Mouse (Mus musculus): ENCODE measurements at regions not wholly inside any gene's neighbourhood (a gene's known extent, or its start where the extent isn't known, plus 50 kb on each side); places are given as distances from the start of the nearest gene placed in this dataset.

DNA sequence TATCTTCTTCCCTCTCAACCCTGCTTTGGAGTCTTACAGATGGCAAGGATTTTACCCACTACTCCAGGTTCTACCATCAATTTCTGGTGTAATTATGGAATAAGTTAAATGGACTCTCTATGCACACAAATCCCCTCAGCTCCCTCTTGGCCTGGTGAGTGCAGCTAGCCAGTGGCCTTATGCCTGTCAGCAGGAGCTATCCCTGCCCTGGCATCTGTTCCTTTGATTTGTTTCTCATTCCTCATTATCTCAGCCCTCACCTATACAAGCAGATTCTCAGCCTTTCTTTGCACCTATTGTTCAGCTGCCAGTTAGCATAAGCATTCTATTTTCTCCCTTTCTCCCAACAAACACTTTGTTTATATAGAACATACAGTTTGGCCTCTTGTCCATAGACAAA lies 150.3 kb downstream of the Rnf152 start:
- Histone ChIP-seq H3K4me3 (no peak overlapping the region), H3K4me2 (no peak overlapping the region), H3K27me3 (no peaks in the 10 kb centered on the region), H3K27ac (no peak overlapping the region), H3K9me3 (no peaks in the 10 kb centered on the region), H3K4me1 (no peaks in the 10 kb centered on the region), H3K9ac (no peak overlapping the region), H3K36me3 (no peaks in the 10 kb centered on the region)
- no peak for ATAC-seq (ENCODE audit: borderline replicate concordance, extremely low read depth, low FRiP score, low TSS enrichment)

DNA sequence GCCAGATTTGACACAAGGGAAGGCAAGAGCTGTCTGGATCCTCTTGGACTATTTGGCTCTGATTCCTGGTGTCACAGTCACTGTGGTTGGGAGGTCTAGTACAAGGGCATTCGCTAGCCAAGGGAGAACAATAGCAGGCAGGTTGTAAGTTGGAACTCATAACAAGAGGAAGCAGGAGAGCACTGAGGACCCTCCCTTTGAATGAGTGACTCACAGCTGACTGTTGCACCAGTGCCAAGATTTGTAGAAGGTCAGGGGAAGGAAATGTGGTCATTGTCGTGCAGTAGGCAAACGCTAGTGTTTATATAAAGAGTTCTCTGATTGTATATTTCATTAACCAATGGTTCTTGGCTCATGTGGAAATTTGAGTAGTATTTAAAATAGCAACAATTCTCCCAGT lies 157.2 kb downstream of the Rnf152 start:
- Histone ChIP-seq H3K36me3 (no peaks in the 10 kb centered on the region), H3K27ac (peak overlapping the region; percentile 48), H3K9me3 (no peaks in the 10 kb centered on the region), H3K4me1 (no peaks in the 10 kb centered on the region), H3K4me3 (no peak overlapping the region), H3K9ac (no peak overlapping the region), H3K27me3 (no peaks in the 10 kb centered on the region), H3K4me2 (no peak overlapping the region)
- peak; percentile 81 for ATAC-seq (ENCODE audit: borderline replicate concordance, extremely low read depth, low FRiP score, low TSS enrichment)
- 29% methylated on average over 3 of the region's 3 CpGs for WGBS

DNA sequence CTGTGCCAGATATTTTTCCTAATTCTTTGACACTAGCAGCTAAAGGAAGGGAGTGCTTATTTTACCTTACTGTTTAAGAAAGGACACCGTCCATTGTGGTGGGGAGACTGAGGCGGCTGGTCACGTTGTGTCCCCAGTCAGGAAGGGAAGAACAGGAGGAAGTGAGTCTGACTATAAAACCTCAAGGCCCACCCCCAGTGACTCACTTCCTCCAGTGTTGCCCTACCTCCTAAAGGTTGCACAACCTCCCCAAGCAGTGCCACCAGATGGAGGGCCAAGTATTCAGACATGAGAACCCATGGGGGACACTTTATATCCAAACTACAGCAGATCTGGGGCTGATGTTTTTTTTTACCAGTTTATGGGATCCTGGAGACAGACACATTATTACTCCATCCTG lies 165.4 kb downstream of the Rnf152 start:
- Histone ChIP-seq H3K9ac (no peak overlapping the region), H3K27me3 (no peaks in the 10 kb centered on the region), H3K4me1 (0 out of 2 replicates have a peak, but pooled peaks cover 3% of the 10 kb centered on the region), H3K36me3 (no peaks in the 10 kb centered on the region), H3K9me3 (no peaks in the 10 kb centered on the region), H3K4me3 (no peak overlapping the region), H3K27ac (no peak overlapping the region), H3K4me2 (no peak overlapping the region)
- 82% methylated on average over 3 of the region's 3 CpGs for WGBS
- ATAC-seq (ENCODE audit: borderline replicate concordance, extremely low read depth, low FRiP score, low TSS enrichment): no peak

DNA sequence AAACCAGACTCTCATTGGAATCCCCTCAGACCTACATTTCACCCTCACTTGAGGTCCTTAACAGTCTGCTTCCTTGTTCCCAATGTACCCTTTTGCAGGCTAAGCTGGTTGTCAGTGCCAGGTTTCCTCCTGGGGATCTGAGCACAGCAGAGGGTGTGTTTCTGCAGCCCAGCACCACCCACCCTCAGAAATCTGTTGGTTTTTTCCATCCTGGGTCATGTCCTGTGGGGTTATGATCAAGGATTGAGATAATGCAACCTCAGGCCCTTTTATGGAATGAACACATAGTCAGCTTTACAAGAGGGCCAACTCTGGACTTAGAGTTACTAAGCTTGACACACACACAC lies 167.6 kb downstream of the Rnf152 start:
- Histone ChIP-seq H3K36me3 (no peaks in the 10 kb centered on the region), H3K27me3 (no peaks in the 10 kb centered on the region), H3K4me2 (no peak overlapping the region), H3K27ac (peak overlapping the region; percentile 43), H3K9ac (no peak overlapping the region), H3K4me1 (0 out of 2 replicates have a peak, but pooled peaks cover 3% of the 10 kb centered on the region), H3K9me3 (no peaks in the 10 kb centered on the region), H3K4me3 (no peak overlapping the region)
- no peak for ATAC-seq (ENCODE audit: borderline replicate concordance, extremely low read depth, low FRiP score, low TSS enrichment)

DNA sequence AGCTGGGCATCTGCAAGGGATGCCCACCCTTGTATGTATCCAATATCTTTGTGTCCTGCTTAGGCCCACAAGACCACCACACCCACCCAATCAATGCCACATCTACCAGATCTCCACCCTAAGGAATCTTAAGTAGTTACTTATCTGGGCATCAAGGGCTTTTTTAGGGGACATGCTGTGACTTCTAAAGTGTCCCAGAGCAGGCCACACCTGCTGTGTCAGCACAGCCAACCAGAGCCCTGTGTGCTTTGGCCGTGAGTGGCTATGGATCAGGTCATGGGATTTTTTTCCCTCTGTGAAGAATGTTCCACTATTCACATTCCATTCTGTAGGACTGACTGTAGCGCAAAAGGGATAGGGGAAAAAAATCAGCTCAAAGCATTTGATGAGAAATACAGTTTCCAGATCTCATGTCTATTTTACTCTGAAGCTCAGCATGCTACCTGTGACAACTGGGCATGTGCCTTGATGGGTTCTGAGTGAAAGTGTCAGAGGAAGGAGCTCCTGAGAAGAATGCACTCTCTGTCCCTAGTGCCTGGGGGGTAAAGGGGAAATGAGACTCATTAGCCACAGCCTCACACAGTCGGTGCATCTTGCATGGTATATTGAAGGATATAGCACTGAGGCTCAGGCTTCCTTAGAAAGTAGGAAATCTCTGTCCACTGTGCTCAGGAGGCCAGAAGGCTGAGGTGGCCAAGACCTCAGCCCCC lies 168.1 kb downstream of the Rnf152 start:
- no peak overlapping the region for H3K4me3 ChIP-seq
- ATAC-seq (ENCODE audit: borderline replicate concordance, extremely low read depth, low FRiP score, low TSS enrichment): peak; percentile 80
- 0 out of 2 replicates have a peak, but pooled peaks cover 3% of the 10 kb centered on the region for H3K4me1 ChIP-seq
- no peaks in the 10 kb centered on the region for H3K36me3 ChIP-seq
- WGBS: 35% methylated on average over 3 of the region's 3 CpGs
- no peaks in the 10 kb centered on the region for H3K27me3 ChIP-seq
- peak overlapping the region; percentile 59 for H3K27ac ChIP-seq
- H3K9me3 ChIP-seq: no peaks in the 10 kb centered on the region
- H3K4me2 ChIP-seq: no peak overlapping the region
- no peak overlapping the region for H3K9ac ChIP-seq

DNA sequence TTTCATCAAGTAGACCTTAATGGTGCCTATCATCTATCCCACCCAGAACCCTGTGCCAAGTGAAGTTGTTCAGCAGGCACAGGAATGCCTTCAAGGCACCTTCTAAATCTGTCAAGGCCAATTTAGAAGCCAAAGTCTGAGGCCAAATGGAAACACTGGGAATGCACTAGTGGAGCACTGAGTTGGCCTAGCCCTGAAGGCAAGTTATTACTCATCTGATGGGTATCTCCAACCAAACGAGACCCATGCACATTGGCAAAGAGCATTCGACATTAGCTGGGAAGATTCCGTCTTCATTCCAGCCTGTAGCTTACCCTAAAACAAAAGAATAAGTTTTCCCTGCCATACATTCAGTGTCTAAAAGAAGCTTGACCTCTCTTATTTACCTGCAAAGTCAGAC lies 172.0 kb downstream of the Rnf152 start:
- Histone ChIP-seq H3K4me1 (peaks cover 11% of the 10 kb centered on the region), H3K4me3 (no peak overlapping the region), H3K4me2 (no peak overlapping the region), H3K36me3 (no peaks in the 10 kb centered on the region), H3K27me3 (no peaks in the 10 kb centered on the region), H3K9me3 (no peaks in the 10 kb centered on the region), H3K27ac (no peak overlapping the region), H3K9ac (no peak overlapping the region)
- ATAC-seq (ENCODE audit: borderline replicate concordance, extremely low read depth, low FRiP score, low TSS enrichment): no peak
- 92% methylated on average over 3 of the region's 3 CpGs for WGBS

DNA sequence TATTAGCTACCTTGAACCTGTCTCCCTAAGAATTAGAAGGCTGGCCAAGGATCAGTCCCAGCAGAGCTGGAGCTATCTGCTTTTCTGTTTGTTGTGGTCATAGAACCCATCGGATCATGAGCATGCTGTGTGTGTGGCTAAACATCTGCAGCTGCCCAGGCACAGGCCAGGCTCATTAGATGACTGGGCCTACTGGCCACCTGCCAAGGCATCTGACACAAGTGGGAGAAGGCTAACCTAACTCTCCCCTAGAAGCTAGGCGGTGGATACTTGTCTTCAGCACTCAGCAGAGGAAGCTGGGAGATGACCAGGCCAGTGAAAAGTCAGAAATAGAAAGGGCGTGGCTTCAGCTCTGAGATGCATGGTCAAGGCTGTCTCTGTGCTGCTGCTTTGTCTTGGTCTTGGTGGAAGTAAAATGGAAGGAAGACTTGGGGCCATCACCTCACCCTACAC lies 177.1 kb downstream of the Rnf152 start:
- no peak overlapping the region for H3K9ac ChIP-seq
- H3K27me3 ChIP-seq: no peaks in the 10 kb centered on the region
- H3K4me2 ChIP-seq: no peak overlapping the region
- H3K4me1 ChIP-seq: peaks cover 21% of the 10 kb centered on the region
- WGBS: 4% methylated on average over 3 of the region's 3 CpGs
- peak overlapping the region; percentile 68 for H3K27ac ChIP-seq
- H3K9me3 ChIP-seq: no peaks in the 10 kb centered on the region
- no peaks in the 10 kb centered on the region for H3K36me3 ChIP-seq
- peak; percentile 95 for ATAC-seq (ENCODE audit: borderline replicate concordance, extremely low read depth, low FRiP score, low TSS enrichment)
- no peak overlapping the region for H3K4me3 ChIP-seq

DNA sequence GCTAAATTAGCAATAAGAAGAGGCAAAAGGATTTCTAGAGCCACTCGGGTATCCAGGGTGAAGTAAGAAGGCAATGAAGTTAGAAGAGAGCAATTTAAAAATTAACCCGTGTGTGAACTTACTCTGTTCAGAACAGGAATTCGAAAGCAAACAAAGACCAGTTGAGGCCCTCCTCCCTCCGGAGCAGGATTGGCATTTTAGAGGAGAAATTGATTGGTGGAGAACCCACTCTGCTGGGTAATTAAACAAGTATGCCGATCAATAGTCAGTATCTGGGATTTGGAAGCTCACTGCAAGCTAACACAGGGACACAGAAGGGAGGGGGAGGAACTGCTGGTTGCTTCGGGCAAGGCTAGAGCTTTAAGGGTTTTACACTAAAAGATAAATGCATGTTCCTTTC lies 177.7 kb downstream of the Rnf152 start:
- H3K9me3 ChIP-seq: no peaks in the 10 kb centered on the region
- H3K4me1 ChIP-seq: peaks cover 21% of the 10 kb centered on the region
- H3K4me3 ChIP-seq: no peak overlapping the region
- no peak overlapping the region for H3K4me2 ChIP-seq
- no peaks in the 10 kb centered on the region for H3K27me3 ChIP-seq
- WGBS: 25% methylated on average over 6 of the region's 6 CpGs
- H3K27ac ChIP-seq: peak overlapping the region; percentile 68
- H3K36me3 ChIP-seq: no peaks in the 10 kb centered on the region
- peak; percentile 68; the same call in 1 of the 2 replicates for ATAC-seq (ENCODE audit: borderline replicate concordance, extremely low read depth, low FRiP score, low TSS enrichment)
- H3K9ac ChIP-seq: no peak overlapping the region

DNA sequence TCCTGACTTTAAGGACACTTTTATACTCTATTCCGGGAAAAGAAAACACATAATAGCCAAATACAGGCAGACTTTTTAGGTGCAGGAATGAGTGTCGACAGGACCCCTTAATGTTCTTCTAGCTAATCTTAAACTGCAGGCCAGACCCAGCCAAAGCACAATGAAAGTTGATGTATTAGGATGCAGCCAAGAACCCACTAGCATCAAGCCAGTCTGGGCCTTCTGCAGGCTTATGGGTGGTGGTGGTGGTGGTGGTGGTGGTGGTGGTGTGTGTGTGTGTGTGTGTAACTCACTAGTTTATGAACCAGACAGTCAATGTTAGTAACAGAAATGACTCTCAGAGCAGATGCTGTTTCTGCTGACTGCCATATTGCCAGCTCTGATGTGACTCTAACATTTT lies 178.6 kb downstream of the Rnf152 start:
- Histone ChIP-seq H3K4me2 (no peak overlapping the region), H3K36me3 (no peaks in the 10 kb centered on the region), H3K4me1 (peaks cover 21% of the 10 kb centered on the region), H3K27ac (peak overlapping the region; percentile 68), H3K4me3 (no peak overlapping the region), H3K9me3 (no peaks in the 10 kb centered on the region), H3K9ac (no peak overlapping the region), H3K27me3 (no peaks in the 10 kb centered on the region)
- no peak for ATAC-seq (ENCODE audit: borderline replicate concordance, extremely low read depth, low FRiP score, low TSS enrichment)
- WGBS: 58% methylated on average over 2 of the region's 2 CpGs

DNA sequence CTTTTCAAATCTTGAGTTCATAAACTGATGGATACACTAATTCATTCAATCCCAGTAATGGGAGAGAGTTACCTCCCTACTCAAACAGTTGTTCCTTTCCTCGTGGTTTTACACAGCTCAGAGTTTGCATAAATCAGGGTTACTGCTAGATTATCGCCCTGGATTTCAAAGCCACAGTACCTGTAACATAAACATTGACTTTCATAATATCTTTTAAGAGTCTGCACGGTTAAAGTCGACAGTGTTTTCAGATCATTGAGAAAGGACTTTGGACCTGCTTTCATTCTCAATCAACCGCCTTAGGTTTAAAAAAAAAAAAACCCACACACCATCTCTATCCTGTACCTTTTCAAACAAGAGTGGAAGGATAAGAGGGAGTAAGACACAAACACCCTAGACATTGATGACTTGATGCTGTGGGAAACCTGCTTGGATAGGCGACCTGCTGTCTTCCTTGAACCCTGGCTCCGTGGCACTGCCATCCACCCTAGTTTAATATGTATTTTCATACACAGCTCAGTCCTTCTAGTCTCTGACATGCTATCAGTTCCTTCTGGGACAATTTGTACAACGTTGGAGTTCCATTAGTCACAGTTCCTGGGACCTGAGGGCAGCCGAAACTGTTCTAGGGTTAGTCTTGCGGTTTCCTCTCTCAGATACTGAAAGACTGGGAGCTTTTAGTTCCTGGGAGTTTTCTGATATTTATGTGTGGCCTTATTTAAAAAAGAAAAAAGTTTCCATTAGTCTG lies 179.3 kb downstream of the Rnf152 start:
- no peaks in the 10 kb centered on the region for H3K9me3 ChIP-seq
- peaks cover 21% of the 10 kb centered on the region for H3K4me1 ChIP-seq
- H3K9ac ChIP-seq: no peak overlapping the region
- no peaks in the 10 kb centered on the region for H3K36me3 ChIP-seq
- no peak overlapping the region for H3K27ac ChIP-seq
- no peaks in the 10 kb centered on the region for H3K27me3 ChIP-seq
- H3K4me3 ChIP-seq: no peak overlapping the region
- ATAC-seq (ENCODE audit: borderline replicate concordance, extremely low read depth, low FRiP score, low TSS enrichment): no peak
- H3K4me2 ChIP-seq: no peak overlapping the region
- whole genome bisulfite sequencing: 67% methylated on average over 10 of the region's 10 CpGs

DNA sequence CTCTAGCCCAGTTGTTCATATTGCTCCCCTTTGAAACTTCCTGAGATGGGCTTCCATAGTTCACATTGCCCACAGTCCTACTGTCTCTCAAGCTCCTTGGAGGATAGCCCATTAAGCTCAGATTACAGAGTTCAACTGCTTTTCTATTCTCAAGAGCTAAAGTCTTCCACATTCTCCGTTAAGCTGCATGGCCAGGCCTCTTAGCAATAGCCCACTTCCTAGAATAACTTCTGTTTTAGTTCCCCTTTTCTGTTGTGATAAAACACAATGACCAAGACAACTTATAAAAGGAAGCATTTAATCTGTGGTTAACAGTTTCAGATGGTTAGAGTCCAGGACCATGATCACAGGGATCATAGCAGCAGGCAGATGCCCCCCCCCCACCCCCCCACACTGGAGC lies 185.5 kb downstream of the Rnf152 start:
- Histone ChIP-seq H3K27ac (no peak overlapping the region), H3K4me2 (no peak overlapping the region), H3K36me3 (no peaks in the 10 kb centered on the region), H3K9ac (no peak overlapping the region), H3K4me3 (no peak overlapping the region), H3K4me1 (no peaks in the 10 kb centered on the region), H3K27me3 (no peaks in the 10 kb centered on the region), H3K9me3 (no peaks in the 10 kb centered on the region)
- WGBS: 92% methylated on average over 1 of the region's 1 CpGs
- ATAC-seq (ENCODE audit: borderline replicate concordance, extremely low read depth, low FRiP score, low TSS enrichment): no peak

DNA sequence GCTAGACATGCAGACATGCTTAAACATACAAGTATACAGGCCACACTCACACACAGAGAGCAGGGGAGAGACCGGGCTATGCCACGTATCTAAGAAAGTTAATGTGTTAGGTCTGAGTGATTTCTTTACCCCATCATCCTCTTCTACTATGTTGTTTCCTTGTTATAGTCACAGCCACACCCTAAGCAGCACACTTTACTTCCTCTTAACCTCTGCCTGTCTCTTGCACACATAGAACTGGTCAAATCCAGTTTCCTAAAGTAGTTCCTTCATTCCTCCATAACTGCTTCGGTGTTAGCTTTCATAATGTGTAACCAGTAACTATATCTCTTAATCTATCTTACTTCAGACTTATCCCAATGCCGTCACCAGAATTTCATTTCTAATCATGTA lies 186.4 kb downstream of the Rnf152 start:
- no peaks in the 10 kb centered on the region for H3K4me1 ChIP-seq
- WGBS: 87% methylated on average over 4 of the region's 4 CpGs
- H3K9ac ChIP-seq: no peak overlapping the region
- no peaks in the 10 kb centered on the region for H3K9me3 ChIP-seq
- H3K4me3 ChIP-seq: no peak overlapping the region
- no peak overlapping the region for H3K27ac ChIP-seq
- no peak for ATAC-seq (ENCODE audit: borderline replicate concordance, extremely low read depth, low FRiP score, low TSS enrichment)
- H3K36me3 ChIP-seq: no peaks in the 10 kb centered on the region
- H3K27me3 ChIP-seq: no peaks in the 10 kb centered on the region
- no peak overlapping the region for H3K4me2 ChIP-seq

Data from lung, embryonic 15.5 days (tissue).